Mouse (Mus musculus) right cerebral cortex, postnatal 4 days (tissue): ENCODE results near the gene 2010111I01Rik.
A peak's percentile ranks its signal among the peaks of the same experiment; 100 is the strongest.
"Not testable (repeated sequence)": the region's sequence is repeated elsewhere in the genome, so short reads cannot be mapped to it uniquely, and the experiment has no call there.

ENCODE experiments used
- DNase-seq: peaks from one replicate; pipeline ENCODE4 v3.0.0-alpha.2; 2022

The 2010111I01Rik gene

GRCm38 (mm10) chr13:63323286-63324075 lies 358.8 kb downstream of the 2010111I01Rik start:
- no peak for DNase-seq

GRCm38 (mm10) chr13:63324311-63324710 lies 359.6 kb downstream of the 2010111I01Rik start:
- DNase-seq: no peak

- DNase-seq: no peak
Measured at GRCm38 (mm10) chr13:63324978-63325848, 360.5 kb downstream of the 2010111I01Rik start.

GRCm38 (mm10) chr13:63326015-63326414 lies 361.3 kb downstream of the 2010111I01Rik start:
- DNase-seq: no peak

DNA sequence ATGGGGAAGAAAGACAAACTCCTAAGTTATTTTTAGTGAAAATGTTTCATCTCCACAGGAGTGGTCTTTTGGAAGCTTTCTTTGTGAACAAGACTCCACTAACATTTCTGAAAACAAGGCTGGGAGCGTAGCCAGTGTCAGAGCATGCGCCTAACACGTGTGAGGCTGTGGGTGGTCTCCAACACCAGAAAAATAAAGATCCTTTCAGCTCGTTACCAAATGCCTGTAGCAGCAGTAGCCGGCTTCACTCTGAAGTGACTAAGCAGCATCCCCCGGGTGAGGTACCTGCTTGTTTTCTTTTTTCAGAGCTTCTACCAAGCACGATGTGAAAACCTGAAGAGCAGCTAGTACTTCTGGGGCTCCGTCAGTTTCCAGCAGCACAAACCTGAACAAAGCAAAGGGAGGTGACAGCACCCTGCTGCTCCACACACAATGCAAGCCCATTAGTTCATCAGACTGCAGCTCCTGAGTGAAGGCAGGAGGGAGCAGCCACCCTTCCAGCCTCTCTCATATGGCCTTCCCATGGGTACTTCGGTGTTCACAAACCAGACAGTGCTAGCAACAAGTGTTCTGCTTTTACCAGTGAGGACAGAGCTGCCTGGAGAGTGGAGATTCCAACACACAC lies 365.7 kb downstream of the 2010111I01Rik start:
- peak; percentile 53 for DNase-seq

DNA sequence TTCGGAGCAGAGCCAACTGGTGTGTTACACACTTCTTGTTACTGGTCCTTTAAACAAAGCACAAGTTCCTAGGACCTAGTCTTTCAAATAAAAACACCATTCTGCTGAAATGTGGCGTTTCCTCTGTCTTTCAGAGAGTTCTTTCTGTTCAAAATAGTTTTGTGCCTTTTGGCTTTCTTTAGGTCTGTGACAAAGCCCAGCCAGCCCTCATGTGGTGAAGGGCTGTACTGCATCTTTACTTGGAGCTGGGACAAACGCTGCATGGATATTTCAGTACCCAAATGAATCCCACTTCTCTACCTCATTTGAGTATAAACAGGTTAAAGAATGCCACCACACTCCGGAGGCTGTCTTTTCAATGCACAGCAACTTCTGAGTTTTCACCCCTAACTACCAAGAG lies 366.7 kb downstream of the 2010111I01Rik start:
- DNase-seq: peak; percentile 76

- DNase-seq: no peak
Measured at GRCm38 (mm10) chr13:63332576-63333300, 368.0 kb downstream of the 2010111I01Rik start.

- no peak for DNase-seq
Measured at GRCm38 (mm10) chr13:63335421-63336134, 370.9 kb downstream of the 2010111I01Rik start.

DNA sequence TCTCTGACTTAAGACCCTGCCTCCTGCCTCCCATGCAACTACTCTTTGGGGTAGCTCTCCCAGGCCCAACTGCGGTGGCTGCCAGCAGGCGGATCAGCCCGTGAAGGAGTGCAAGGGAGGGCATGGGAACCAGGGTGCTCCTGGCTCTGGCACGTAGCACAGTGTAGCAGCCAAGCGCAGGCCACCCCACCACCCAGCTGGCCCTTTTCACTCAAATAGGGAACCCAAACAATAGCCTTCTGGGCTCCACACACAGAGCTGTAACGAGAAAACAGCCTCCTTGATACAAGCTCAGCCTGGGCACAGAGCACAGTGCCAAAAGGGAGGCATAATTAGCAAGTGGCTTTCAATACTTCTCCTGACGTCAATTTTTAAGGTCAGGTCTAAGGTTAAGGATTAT lies 371.6 kb downstream of the 2010111I01Rik start:
- DNase-seq: peak; percentile 37

DNA sequence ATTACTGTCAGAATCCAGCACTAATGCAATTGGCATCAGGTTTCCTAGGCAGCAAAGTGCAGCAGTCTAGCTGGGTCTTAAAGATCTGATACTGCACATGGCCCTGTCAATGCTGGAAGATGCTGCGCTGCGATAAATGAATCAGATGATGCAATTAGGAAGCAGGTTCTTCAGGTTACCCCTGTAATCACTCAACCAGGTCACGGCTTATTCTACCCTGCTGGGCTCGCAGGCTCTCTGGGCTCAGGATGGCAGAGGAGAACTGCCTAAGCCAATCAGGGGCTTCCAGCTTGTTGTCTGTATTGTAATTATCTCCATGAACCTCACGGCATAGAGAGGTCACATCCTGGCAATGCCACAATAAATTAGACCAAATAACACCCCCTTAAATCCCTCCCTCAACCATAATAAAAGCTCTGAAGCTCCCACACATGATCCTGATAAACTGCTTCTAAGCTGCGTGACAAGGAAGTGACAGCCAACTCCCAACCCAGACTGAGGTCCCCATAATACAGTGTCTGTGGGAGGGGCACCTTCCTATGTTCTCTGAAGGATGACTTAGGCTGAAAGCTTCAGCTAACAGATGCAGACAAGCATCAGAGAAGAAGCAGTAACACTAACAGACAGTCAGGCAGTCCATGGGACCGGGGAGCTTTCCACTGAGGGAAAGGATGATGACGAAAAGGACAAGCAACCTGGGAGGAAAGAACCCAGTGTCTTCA lies 372.7 kb downstream of the 2010111I01Rik start:
- no peak for DNase-seq

- no peak for DNase-seq
Measured at GRCm38 (mm10) chr13:63339946-63340345, 375.3 kb downstream of the 2010111I01Rik start.

GRCm38 (mm10) chr13:63342781-63343180 lies 378.1 kb downstream of the 2010111I01Rik start:
- DNase-seq: no peak

DNA sequence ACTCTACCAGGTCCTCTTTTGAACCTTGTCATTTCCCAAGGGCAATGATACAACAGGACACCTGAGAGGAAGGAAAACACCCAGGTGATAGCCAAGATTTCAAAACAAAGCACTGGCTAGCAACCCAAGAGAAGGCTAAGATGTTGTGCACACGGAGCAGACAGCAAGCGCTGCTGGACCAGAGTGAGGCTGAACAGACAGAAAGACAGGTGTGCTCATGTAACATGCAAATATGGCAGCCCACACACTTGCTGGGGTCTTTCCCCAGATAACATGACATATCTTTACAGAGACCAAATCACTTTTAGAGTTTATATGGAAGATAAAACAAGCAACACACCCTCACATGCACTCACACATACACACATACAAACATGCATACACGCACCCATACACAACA lies 379.8 kb downstream of the 2010111I01Rik start:
- DNase-seq: no peak

DNA sequence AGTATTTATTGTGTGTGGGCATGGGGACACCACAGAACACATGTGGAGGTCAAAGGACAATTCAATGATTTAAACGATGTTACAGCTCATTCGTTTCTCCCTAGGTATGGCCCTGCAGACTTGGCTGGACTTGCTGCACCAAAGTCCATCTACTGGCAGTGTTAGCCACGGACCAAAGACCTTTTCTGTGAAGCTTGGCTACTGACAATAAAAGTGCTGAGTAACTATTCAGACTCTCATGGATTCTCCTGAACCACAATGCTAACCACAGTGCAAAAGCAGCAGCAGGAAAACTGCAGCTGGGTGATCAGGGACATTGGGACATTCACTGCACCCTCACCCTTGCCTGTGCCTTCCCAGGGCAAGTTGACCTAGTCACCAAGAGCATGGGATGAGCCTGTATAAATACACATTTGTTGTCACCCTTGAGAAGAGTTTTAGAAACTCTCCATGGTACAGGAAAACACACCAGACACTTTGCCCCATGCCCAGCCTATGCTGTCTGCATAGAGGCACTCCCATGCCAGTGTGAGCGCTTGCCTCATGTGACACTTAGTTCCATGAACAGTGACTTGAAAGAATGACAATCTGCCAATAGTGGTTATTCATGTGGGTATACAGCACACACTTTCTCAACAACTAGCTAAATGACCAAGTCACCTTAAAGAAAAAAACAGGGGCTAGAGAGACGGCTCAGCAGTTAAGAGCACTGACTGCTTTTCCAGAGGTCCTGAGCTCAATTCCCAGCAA lies 381.0 kb downstream of the 2010111I01Rik start:
- no peak for DNase-seq

GRCm38 (mm10) chr13:63347639-63348038 lies 382.9 kb downstream of the 2010111I01Rik start:
- no peak for DNase-seq

GRCm38 (mm10) chr13:63350076-63350475 lies 385.4 kb downstream of the 2010111I01Rik start:
- no peak for DNase-seq

DNA sequence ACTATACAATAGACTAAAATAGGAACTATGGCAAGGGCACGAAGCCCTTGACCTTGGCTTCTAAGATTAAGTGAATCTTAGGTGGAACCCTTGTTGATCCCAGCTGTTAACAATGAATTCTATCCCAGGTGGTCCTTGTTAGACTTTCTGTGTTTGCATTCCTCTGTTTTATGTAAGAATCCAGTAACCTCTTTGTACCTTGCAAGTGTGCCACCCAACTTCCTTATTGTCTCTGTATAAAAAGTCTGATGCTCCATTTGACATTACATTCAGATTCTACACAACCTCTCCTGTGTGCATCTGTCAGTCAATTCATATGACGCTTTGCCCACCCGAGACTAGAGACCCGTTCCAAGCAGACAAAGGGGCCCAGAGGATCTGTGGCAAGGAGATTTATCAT lies 388.6 kb downstream of the 2010111I01Rik start:
- DNase-seq: not testable (repeated sequence)

DNA sequence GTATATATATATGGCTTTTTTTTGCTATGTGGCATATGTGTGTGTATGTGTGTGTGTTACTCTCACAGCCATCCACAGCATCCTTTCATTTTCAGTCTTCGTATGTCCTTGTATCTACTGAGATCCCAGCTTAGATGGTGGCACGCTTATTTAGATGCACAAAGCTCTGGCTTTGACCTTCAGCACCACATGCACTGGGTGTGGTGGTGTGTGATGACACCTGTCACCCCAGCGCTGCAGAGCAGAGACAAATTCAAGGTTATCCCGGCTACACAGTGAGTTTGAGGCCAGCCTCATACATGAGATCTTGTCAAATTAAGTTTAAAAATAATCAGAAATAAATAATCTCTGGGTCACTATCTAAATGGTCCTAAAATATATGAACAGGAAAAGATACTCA lies 391.4 kb downstream of the 2010111I01Rik start:
- DNase-seq: no peak

DNA sequence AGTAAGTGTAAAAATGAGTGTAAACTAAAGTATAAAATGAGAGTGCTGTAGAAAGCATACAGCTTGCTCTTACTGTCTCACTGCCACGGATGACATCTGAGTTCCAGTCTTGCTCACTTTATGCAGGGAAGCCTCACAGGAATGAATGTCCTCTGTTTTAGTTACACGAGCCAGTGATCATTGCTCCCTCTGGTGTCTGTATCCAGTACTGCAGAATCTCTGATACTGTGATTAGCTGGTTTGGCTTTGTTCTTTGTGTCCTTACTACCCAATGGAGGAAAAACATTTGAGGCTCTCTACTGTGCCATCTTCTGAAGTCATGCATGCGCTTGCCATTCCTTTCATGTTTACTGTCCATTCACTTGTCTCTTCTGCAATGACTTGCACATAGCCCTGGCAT lies 391.9 kb downstream of the 2010111I01Rik start:
- DNase-seq: peak; percentile 63

DNA sequence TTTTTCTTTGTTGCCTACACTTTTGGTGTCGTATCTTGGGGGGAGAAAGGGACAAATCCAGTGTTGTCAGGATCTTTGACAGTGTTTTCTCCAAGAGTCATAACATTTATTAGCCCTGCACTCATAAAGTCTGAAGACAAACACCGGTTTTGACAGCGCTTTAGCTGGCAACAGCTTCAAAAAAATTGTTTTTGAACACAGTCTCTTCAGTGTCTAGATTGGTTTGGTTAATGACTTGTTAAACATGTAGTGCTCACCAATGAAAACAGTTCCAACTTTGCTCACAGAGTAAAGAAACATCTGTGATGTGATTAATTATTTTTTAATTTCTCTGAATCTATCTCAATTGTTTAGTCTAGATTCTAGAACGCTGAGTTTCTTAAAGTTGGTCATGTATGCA lies 394.7 kb downstream of the 2010111I01Rik start:
- no peak for DNase-seq
